Mouse (Mus musculus) lung, postnatal 10 days (tissue): Measurements from ENCODE around the gene Rpp25.
A peak's percentile ranks its signal among the peaks of the same experiment; 100 is the strongest.

Experiments
- DNase-seq: peaks from one replicate; pipeline ENCODE4 v3.0.0; 2021

Gene Rpp25

DNA sequence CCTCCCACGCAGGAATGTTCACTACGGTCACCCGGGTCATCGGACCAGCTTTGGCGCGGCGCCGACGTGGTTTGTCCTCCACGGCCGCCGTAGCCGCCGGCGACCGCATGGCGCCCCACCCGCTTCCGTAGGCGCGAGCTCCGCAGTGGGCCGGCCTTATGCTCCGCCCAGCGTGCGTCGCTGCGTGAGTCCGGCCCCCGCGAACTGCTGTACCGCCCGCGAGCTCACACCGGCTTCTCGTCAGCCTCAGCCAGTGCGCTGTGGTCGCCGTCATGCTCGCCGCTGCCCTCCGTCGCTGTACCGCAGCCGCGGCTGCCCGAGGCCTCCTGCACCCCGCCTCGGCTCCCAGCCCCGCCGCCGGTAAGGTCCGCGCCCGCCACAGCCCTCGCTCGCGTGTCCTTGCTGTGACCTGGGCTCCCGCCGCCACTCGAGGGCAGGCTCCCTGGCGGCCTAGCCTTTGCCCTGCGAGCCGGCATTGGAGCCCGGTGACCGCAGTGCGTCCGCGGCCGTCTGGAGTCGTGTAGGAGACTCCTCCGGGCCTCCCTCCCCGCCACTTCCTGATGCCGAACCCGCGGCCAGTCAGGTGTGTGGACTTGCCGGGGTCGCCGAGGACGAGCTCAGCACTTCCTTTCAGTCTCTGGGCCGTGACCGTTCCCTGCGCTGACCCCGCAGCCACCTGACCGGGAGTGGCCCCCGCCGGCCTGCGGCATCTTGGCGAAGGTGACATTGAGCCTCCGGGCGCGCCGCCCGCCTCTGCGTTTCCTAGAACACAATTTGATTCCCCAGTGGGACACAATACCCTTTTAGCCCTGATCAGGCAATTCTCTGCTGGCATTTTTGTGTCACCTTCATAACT lies 17.5 kb downstream of the Rpp25 start, which contains the start of gene Cox5a:
Gene Cox5a, plus strand, starts transcription at position 219 of the 856 bp plus-strand sequence.
- peak; percentile 95 for DNase-seq

- DNase-seq: no peak
Measured at GRCm38 (mm10) chr9:57522114-57522860, 18.5 kb downstream of the Rpp25 start.

- no peak for DNase-seq
Measured at GRCm38 (mm10) chr9:57522861-57523246, 19.0 kb downstream of the Rpp25 start.

DNA sequence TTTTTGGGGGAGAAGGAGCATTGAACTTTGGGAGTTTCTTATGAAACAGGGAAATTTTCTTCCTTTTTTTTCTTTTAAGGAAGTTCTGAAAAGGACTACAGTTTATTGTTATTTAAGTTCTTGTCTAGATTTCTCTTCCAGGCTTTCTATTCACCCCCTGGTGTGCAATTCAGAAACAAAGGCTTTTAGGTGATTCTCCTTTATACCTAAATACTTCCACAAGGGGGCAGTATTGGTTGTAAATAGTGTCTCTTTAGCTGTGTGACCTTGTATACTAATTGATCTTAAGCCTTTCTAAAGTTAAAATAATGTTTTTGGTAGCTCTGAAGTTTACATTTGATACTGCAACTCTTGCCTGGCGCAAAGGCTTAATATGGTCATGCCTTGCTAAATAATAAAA lies 19.9 kb downstream of the Rpp25 start:
- DNase-seq: no peak

DNA sequence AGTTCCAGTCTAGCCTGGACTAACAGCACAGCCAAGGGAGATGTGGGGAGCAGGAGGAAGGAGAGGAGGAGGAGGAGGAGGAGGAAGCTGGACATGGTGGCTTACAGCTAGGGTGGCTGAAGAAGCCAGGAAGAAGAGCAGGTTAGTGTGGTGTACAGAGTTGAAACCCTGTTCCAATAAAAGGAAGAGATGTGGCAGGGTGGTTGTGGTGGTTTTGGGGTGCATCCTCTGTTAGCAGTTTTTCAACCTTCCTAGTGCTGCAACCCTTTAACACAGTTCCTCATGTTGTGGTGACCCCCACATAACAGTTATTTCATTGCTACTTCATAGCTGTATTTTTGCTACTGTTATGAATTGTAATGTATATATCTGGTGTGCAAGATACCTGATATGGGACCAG lies 20.6 kb downstream of the Rpp25 start:
- DNase-seq: no peak

DNA sequence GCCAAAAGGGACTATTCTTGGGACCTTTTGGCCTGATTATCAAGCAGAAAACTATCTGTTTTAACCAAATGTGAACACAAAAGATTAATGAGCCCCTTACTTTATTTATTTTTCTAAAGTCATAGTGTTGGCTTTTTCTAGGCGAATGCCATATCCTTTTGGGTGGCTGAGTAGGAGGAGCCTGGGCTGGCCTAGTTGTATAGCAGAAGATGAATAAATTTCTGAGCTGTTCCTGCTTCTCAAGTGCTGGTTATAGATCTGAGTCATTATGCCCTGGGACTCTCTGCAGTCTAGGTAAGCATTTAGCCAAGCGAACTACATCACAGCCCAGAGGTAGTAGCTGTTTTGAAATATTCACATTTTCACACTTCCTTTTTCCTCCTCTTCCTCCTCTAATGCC lies 21.7 kb downstream of the Rpp25 start:
- DNase-seq: no peak

- no peak for DNase-seq
Measured at GRCm38 (mm10) chr9:57526435-57526834, 22.6 kb downstream of the Rpp25 start.

DNA sequence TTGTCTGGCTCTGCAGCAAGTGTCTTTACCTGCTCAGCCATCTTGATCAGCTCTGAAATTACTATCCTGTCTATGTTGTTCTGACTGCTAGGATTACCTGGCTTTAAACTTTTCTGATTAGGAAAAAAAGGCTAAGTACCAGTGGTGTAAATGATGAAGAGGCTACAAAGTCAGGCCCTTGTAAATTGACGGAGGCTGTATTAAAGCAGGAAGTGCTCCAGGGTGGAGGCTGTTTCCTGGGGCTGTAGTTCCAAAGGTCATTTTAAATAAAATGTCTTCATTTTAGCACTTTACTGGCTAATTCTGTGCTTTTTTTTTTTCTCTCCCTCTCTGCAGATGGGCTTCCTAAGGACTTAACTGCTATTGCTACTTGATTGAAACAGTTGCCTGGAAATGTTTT lies 28.1 kb downstream of the Rpp25 start:
- no peak for DNase-seq

- no peak for DNase-seq
Measured at GRCm38 (mm10) chr9:57536362-57536761, 32.5 kb downstream of the Rpp25 start.

DNA sequence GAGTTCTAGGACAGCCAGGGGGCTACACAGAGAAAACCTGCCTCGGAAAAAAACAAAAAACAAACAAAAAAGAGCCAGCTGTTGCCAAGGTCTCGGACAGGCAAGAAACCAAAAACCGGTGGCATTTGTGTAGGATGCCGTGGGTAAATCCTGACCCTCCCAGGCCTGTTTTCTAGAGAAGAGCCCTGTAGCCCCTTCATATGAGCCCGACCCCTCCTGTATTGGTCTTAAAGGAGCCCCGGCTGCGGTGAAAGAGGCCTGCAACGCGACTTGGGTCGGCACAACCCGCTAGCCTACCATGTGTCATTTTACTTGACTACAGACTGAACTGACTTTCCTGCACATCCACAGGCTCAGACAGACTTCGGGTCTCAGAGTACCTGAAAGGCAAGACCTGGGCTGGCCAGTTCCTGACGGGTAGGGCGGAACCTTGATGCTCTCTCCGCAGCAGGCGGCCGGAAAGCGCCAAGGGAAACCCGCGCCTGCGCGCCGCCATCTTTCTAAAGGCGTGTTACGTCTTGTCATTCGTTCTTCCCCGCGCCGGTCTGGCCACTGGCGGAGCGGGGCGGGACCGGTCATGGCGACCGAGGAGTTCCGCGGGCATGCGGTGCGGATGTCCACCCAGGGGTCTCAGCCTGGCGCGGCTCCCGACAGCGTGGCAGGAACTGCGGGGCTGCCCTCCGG lies 33.4 kb downstream of the Rpp25 start, which contains the start of gene Fam219b:
Gene Fam219b, plus strand, starts transcription at position 485 of the 684 bp plus-strand sequence.
- peak; percentile 96 for DNase-seq

DNA sequence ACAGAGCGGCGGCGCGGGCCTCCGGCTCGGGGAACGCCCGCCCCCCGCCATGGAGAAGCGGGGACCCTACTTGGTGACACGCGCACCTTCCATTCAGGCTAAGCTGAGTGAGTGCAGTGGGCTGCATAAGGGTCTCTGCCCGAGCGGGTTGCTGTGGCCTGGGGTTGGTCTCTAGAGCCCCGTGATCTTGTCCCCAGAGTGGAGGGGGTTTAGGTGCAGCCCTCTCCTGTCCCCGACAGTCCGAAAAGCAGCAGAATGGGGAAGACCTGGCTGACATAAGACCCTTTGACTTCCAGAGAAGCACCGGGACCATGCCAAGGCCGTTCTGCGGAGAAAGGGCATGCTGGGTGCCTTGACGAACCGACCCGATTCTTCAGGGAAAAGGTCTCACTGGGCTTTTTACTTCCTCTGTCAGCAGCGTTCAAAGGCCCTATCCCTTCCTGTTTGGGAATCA lies 33.9 kb downstream of the Rpp25 start:
- peak; percentile 37 for DNase-seq

GRCm38 (mm10) chr9:57539550-57539949 lies 35.7 kb downstream of the Rpp25 start:
- no peak for DNase-seq

GRCm38 (mm10) chr9:57541312-57541711 lies 37.5 kb downstream of the Rpp25 start:
- peak; percentile 74 for DNase-seq

- DNase-seq: no peak
Measured at GRCm38 (mm10) chr9:57543951-57544350, 40.1 kb downstream of the Rpp25 start.

GRCm38 (mm10) chr9:57547287-57547686 lies 43.5 kb downstream of the Rpp25 start:
- DNase-seq: no peak

DNA sequence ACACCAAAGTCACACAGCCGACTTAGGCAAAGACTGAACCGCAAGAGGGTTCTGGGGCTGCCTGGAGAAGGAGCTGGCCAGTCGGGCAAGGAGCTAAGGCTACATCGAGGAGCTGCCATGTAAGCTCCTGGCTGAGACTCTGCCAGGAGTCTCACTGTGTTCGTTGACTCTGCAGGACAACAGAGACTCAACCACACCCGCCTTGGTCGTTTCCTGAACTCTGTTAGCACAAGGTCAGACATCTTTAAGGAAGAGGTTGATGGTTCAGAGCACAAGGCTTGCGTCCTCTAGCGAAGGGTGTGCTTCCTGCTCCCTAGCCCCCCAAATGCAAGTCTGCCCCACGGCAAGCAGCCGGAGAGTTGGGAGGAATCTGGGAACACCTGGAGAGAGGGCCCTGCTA lies 44.0 kb downstream of the Rpp25 start:
- no peak for DNase-seq

- no peak for DNase-seq
Measured at GRCm38 (mm10) chr9:57549186-57549585, 45.4 kb downstream of the Rpp25 start.

GRCm38 (mm10) chr9:57550126-57550862 lies 46.5 kb downstream of the Rpp25 start:
- DNase-seq: peak; percentile 41

GRCm38 (mm10) chr9:57552139-57552887 lies 48.5 kb downstream of the Rpp25 start, which contains the start of gene Mpi:
Gene Mpi, minus strand, starts transcription at chr9:57552763.
- DNase-seq: peak; percentile 76

GRCm38 (mm10) chr9:57553119-57553518 lies 49.3 kb downstream of the Rpp25 start:
- DNase-seq: no peak

- DNase-seq: no peak
Measured at GRCm38 (mm10) chr9:57554753-57555152, 50.9 kb downstream of the Rpp25 start.
